Mouse (Mus musculus) cortical plate, adult 2 months (tissue): ENCODE data around the gene Steap3.

ENCODE experiments used
- CTCF ChIP-seq: fragments of 200-500 bp; IDR thresholded peaks from 2 replicates; pipeline ENCODE4 v1.5.1; 2011; ENCODE audit warnings: mild to moderate bottlenecking, control low read depth, low read length; ENCODE audit not compliant: insufficient read depth; ENCODE audit errors: extremely low read depth
- POLR2A ChIP-seq: fragments of 200-500 bp; IDR thresholded peaks from 2 replicates; pipeline ENCODE4 v1.6.1; 2011; ENCODE audit warnings: mild to moderate bottlenecking, low read length, control low read depth; ENCODE audit not compliant: insufficient read depth; ENCODE audit errors: extremely low read depth

DNA sequence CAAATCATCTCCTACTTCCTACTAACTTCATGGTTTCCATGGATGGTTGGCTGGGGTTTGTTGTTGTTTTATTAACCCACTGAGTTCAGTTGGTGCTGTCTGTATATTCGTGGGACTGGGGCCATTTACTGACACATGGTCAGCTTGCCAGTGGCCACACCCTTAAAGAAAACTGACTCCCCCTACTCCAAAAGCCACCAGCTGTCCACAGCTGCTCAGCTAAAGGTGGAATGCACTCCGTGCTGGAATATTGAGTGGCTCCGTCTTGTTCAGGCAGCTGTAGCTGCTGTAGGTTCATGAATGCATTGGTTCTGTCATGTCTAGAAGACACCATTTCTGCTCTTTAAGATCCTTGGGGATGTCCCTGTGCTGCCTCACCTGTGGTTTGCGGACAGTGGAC lies 48.9 kb downstream of the Steap3 start:
- TF ChIP-seq POLR2A (no peak), CTCF (no peak)
